In the genomic region with DNA sequence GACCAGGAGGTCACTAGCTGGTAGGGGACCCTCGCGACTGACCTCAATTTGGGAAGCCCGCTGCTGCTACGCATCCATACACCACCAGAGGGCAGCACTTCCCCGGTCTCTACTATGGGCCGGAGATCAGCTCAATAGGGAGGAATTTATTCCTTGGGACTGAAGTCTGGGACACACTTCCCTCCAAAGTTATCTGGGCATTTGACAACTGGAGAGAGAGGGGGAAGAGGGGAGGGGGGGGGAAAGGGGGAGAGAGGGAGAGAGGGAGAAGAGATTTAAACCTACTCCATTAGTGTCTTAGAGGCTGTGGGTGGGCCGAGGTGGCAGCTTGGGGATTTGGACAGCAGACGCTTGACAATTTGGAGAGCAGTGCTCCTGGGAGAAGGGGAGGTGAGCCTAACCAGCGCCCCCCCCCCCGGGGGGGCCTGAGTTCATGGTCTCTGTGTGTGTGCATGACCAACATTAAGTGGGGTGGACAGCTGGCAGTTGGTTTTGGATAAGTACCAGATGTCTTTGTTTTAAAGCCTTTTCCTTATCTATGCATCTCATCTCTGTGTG, we compare ENCODE assay signal across 8 mouse cellular contexts. TPM values are rescaled to one million over a fixed set of nuclear protein-coding genes. Genes with fewer than 3 reads are reported as not detected.
DNase-seq lines count a peak whose midpoint lies in the region; ATAC-seq and TF ChIP-seq lines count a peak whose summit lies in the region.

No protein-coding gene starts in this region.

- no peaks in the 10 kb centered on the region for H3K36me3 ChIP-seq in heart, adult 2 months (ENCODE audit: control insufficient read depth, insufficient read depth, low read length)
- no peaks in the 10 kb centered on the region for H3K36me3 ChIP-seq in heart, embryonic 11.5 days (ENCODE audit: control insufficient read depth, insufficient read depth, low read length)
- no peaks in the 10 kb centered on the region for H3K36me3 ChIP-seq in intestine, embryonic 16.5 days (ENCODE audit: control insufficient read depth, insufficient read depth, low read length)
- H3K36me3 ChIP-seq in limb, embryonic 10.5 days, result no peaks in the 10 kb centered on the region
- no peaks in the 10 kb centered on the region for H3K36me3 ChIP-seq in myocyte (ENCODE audit: control insufficient read depth, insufficient read depth)

- 9% methylated on average over 10 of the region's 10 CpGs for WGBS in heart, adult 2 months
- WGBS in heart, embryonic 11.5 days (ENCODE audit: insufficient replicate concordance), result 5% methylated on average over 10 of the region's 10 CpGs
- 6% methylated on average over 10 of the region's 10 CpGs for WGBS in intestine, embryonic 16.5 days
- WGBS in limb, embryonic 10.5 days, result 11% methylated on average over 10 of the region's 10 CpGs

- peak; percentile 83 for TF ChIP-seq CTCF in heart, adult 2 months (IDR thresholded peaks at IDR 0.05)

- H3K9me3 ChIP-seq in heart, embryonic 11.5 days (replicated peaks; ENCODE audit: control insufficient read depth, low read length), result no peaks in the 10 kb centered on the region
- H3K9me3 ChIP-seq in intestine, embryonic 16.5 days (ENCODE audit: control insufficient read depth, low read length), result no peaks in the 10 kb centered on the region
- H3K9me3 ChIP-seq in limb, embryonic 10.5 days (replicated peaks), result no peaks in the 10 kb centered on the region

- H3K4me1 ChIP-seq in heart, adult 2 months (ENCODE audit: control insufficient read depth, insufficient read depth, low read length), result no peaks in the 10 kb centered on the region
- H3K4me1 ChIP-seq in heart, embryonic 11.5 days (ENCODE audit: control insufficient read depth, insufficient read depth, low read length), result 0 out of 2 replicates have a peak, but pooled peaks cover 2% of the 10 kb centered on the region
- H3K4me1 ChIP-seq in intestine, embryonic 16.5 days (ENCODE audit: control insufficient read depth, insufficient read depth, low read length), result no peaks in the 10 kb centered on the region
- H3K4me1 ChIP-seq in limb, embryonic 10.5 days, result peaks cover 29% of the 10 kb centered on the region

- H3ac ChIP-seq in myocyte (ENCODE audit: control insufficient read depth, insufficient read length), result no peak overlapping the region

- intact Hi-C loops in heart, adult 2 months (cut with DNase I), result loop anchor here (1.0 to 5.0 kb wide), 3 partner anchors 101 to 301 kb away; a partner anchor contains a TSS

- no peak for TF ChIP-seq POLR2A in heart, adult 2 months (IDR thresholded peaks at IDR 0.05; ENCODE audit: insufficient read depth, low read depth, low read length)
- TF ChIP-seq POLR2A in myocyte (IDR thresholded peaks at IDR 0.05; ENCODE audit: insufficient read length, low read depth), result no peak

- H3K79me2 ChIP-seq in heart, adult 2 months (replicated peaks; ENCODE audit: control insufficient read depth, insufficient read depth, low read length), result no peaks in the 10 kb centered on the region
- H3K79me2 ChIP-seq in myocyte (ENCODE audit: control insufficient read depth, insufficient read depth), result no peaks in the 10 kb centered on the region

- H3K4me3 ChIP-seq in heart, adult 2 months, result no peak overlapping the region
- no peak overlapping the region for H3K4me3 ChIP-seq in heart, embryonic 11.5 days (ENCODE audit: low read depth, low read length)
- H3K4me3 ChIP-seq in intestine, embryonic 16.5 days (ENCODE audit: low read length), result no peak overlapping the region
- no peak overlapping the region for H3K4me3 ChIP-seq in limb, embryonic 10.5 days
- no peak overlapping the region for H3K4me3 ChIP-seq in myocyte

- no peaks in the 10 kb centered on the region for H3K27me3 ChIP-seq in heart, adult 2 months (ENCODE audit: control insufficient read depth, insufficient read depth, low read length)
- H3K27me3 ChIP-seq in heart, embryonic 11.5 days (ENCODE audit: control insufficient read depth, insufficient read depth, low read length), result no peaks in the 10 kb centered on the region
- H3K27me3 ChIP-seq in intestine, embryonic 16.5 days (replicated peaks; ENCODE audit: control insufficient read depth, insufficient read depth, low read length), result no peaks in the 10 kb centered on the region
- H3K27me3 ChIP-seq in limb, embryonic 10.5 days (ENCODE audit: low read depth, poor library complexity, severe bottlenecking), result peaks cover 8% of the 10 kb centered on the region; the same call in 1 of the 2 replicates
- peaks cover 7% of the 10 kb centered on the region for H3K27me3 ChIP-seq in myocyte (ENCODE audit: control insufficient read depth, insufficient read depth, insufficient read length)

- ATAC-seq in heart, embryonic 11.5 days (replicated peaks; ENCODE audit: insufficient number of reproducible peaks, low FRiP score, low TSS enrichment), result no peak; the same call in 1 of the 2 replicates
- ATAC-seq in intestine, embryonic 16.5 days, result peak; percentile 41; the same call in 1 of the 2 replicates

- no peak overlapping the region for H3K27ac ChIP-seq in heart, adult 2 months
- H3K27ac ChIP-seq in heart, embryonic 11.5 days (ENCODE audit: low read depth, low read length), result no peak overlapping the region
- no peak overlapping the region for H3K27ac ChIP-seq in intestine, embryonic 16.5 days (ENCODE audit: low read length)
- H3K27ac ChIP-seq in limb, embryonic 10.5 days, result no peak overlapping the region

- H3K4me2 ChIP-seq in heart, embryonic 11.5 days, result no peak overlapping the region
- no peak overlapping the region for H3K4me2 ChIP-seq in intestine, embryonic 16.5 days (ENCODE audit: low read depth, low read length)
- H3K4me2 ChIP-seq in myocyte (ENCODE audit: low read depth), result peak overlapping the region; percentile 8

- DNase-seq in heart, adult 2 months, result peak; percentile 53 to 75
- DNase-seq in cerebellum, adult 9-11 months, result peak; percentile 9
- peak; percentile 61 to 71 for DNase-seq in frontal cortex, postnatal 36 days (ENCODE audit: low spot score in 2 of 2)
- peak; percentile 91 for DNase-seq in limb, embryonic 10.5 days (ENCODE audit: low spot score)
- peak; percentile 39 to 50 for DNase-seq in thymus, adult 18-20 months

- H3K9ac ChIP-seq in heart, adult 2 months (ENCODE audit: low read depth, low read length), result no peak overlapping the region
- no peak overlapping the region for H3K9ac ChIP-seq in heart, embryonic 11.5 days (ENCODE audit: low read depth, low read length)
- H3K9ac ChIP-seq in intestine, embryonic 16.5 days (ENCODE audit: low read depth, low read length), result no peak overlapping the region

- 0 out of 2 replicates have a peak, but pooled peaks have one; percentile 42 for TF ChIP-seq EP300 in heart, adult 2 months (IDR thresholded peaks at IDR 0.05; ENCODE audit: insufficient read depth, low read depth, low read length)

TF ChIP-seq in myocyte, 11 proteins besides CTCF, POLR2A, EP300 and RAD21:
- no peak for TF ChIP-seq POLR2AphosphoS2 (IDR thresholded peaks at IDR 0.05; ENCODE audit: insufficient read length, low read depth)
- TF ChIP-seq USF1 (IDR thresholded peaks at IDR 0.05; ENCODE audit: low read depth), result no peak
- no peak for TF ChIP-seq E2F4 (IDR thresholded peaks at IDR 0.05; ENCODE audit: insufficient read depth)
- no peak for TF ChIP-seq MYOG (IDR thresholded peaks at IDR 0.05; ENCODE audit: control insufficient read depth in 1 of 3, insufficient read depth in 1 of 3, insufficient read length in 2 of 3, low read depth in 2 of 3)
- no peak for TF ChIP-seq CEBPB (IDR thresholded peaks at IDR 0.05; ENCODE audit: insufficient read depth, poor library complexity, severe bottlenecking)
- no peak for TF ChIP-seq TCF3 (IDR thresholded peaks at IDR 0.05; ENCODE audit: insufficient read length, low read depth)
- TF ChIP-seq TCF12 (IDR thresholded peaks at IDR 0.05; ENCODE audit: insufficient read depth, poor library complexity, severe bottlenecking), result no peak
- no peak for TF ChIP-seq MAX (IDR thresholded peaks at IDR 0.05; ENCODE audit: low read depth)
- no peak for TF ChIP-seq REST (IDR thresholded peaks at IDR 0.05; ENCODE audit: insufficient read depth, insufficient read length)

RNA-seq across cellular contexts. Expression of a gene that starts 14.1 kb away (rescaled TPM):
- total RNA-seq in heart, adult 2 months (2021), result not detected
- 0.68 TPM in 1 of 2 replicates, not detected in the other for polyA plus RNA-seq in heart, adult 2 months (2012; rRNA removed)
- polyA plus RNA-seq in heart, embryonic 11.5 days (2014; fragmentation: Nextera tagmentation; extraction: Ambion mirVana), result not detected in 2 replicates
- polyA plus RNA-seq in intestine, embryonic 16.5 days (2015; fragmentation: Nextera tagmentation; extraction: Ambion mirVana), result not detected in 2 replicates
- not detected in 2 replicates for polyA plus RNA-seq in limb, embryonic 10.5 days (2016; fragmentation: Nextera tagmentation; extraction: Ambion mirVana)
- polyA plus RNA-seq in myocyte (2012; fragmentation: generic; extraction: Trizol), result not detected

RNA-seq across cellular contexts. Expression of a gene that starts 47.2 kb away (rescaled TPM):
- total RNA-seq in heart, adult 2 months (2021), result under 1 TPM; 0.16 to 0.41 TPM
- 0.18 and 0.56 TPM in 2 replicates for polyA plus RNA-seq in heart, adult 2 months (2012; rRNA removed)
- polyA plus RNA-seq in heart, embryonic 11.5 days (2014; fragmentation: Nextera tagmentation; extraction: Ambion mirVana), result 17.6 and 18.3 TPM in 2 replicates
- 18.0 and 19.0 TPM in 2 replicates for polyA plus RNA-seq in intestine, embryonic 16.5 days (2015; fragmentation: Nextera tagmentation; extraction: Ambion mirVana)
- 47.5 and 55.1 TPM in 2 replicates for polyA plus RNA-seq in limb, embryonic 10.5 days (2016; fragmentation: Nextera tagmentation; extraction: Ambion mirVana)
- polyA plus RNA-seq in myocyte (2012; fragmentation: generic; extraction: Trizol), result 5.6 TPM

Comparison
In these comparisons a context has a peak if more than half of its experiments do, and no peak if none do; other contexts are left out.
1. DNase-seq: peak in every context shown above with its lines; median percentile 91 in limb, embryonic 10.5 days; 66 in frontal cortex, postnatal 36 days; 64 in heart, adult 2 months; 44 in thymus, adult 18-20 months; 9 in cerebellum, adult 9-11 months.